Mouse (Mus musculus) MEL (cell line): ENCODE results near the gene Rin2. TPM values are rescaled to one million over a fixed set of nuclear protein-coding genes. Genes with fewer than 3 reads are reported as not detected.

Source experiments
- DNase-seq: peaks from one replicate; pipeline ENCODE4 v3.0.0; 2011; ENCODE audit warnings: low read depth, low spot score
- H3K27ac ChIP-seq: 2 replicates; pipeline ENCODE4 v1.5.1; 2012; ENCODE audit warnings: low read depth, mild to moderate bottlenecking, control low read depth, low read length, moderate library complexity; ENCODE audit not compliant: control insufficient read depth
- H3K27me3 ChIP-seq, 2 experiments: fragments of 150-350 bp in 1 of 2; sonication (generic) in 1 of 2; 2 replicates each; pipeline ENCODE4 v1.6.1; 2012; ENCODE audit warnings: low read length in 2 of 2, mild to moderate bottlenecking in 2 of 2, improper control_type of control experiment in 1 of 2, moderate library complexity in 1 of 2; ENCODE audit not compliant: insufficient read depth in 2 of 2, control insufficient read depth in 1 of 2
- H3K36me3 ChIP-seq, 2 experiments: 2 replicates each; pipeline ENCODE4 v1.6.1; 2012 to 2014; ENCODE audit warnings: low read length in 2 of 2, improper control_type of control experiment in 1 of 2, inconsistent platforms in 1 of 2, mild to moderate bottlenecking in 1 of 2; ENCODE audit not compliant: insufficient read depth in 2 of 2, control insufficient read depth in 1 of 2
- H3K4me1 ChIP-seq, 2 experiments: fragments of 150-350 bp in 1 of 2; sonication (generic) in 1 of 2; 2 replicates each; pipeline ENCODE4 v1.6.1; 2012; ENCODE audit warnings: low read length in 2 of 2, improper control_type of control experiment in 1 of 2, mild to moderate bottlenecking in 1 of 2; ENCODE audit not compliant: insufficient read depth in 2 of 2, control insufficient read depth in 1 of 2
- H3K4me3 ChIP-seq, 2 experiments: fragments of 150-350 bp in 1 of 2; sonication (generic) in 1 of 2; 2 replicates each; pipeline ENCODE4 v1.5.1; 2012; ENCODE audit warnings: low read depth in 2 of 2, low read length in 2 of 2, mild to moderate bottlenecking in 2 of 2, moderate library complexity in 2 of 2, control low read depth in 1 of 2, improper control_type of control experiment in 1 of 2; ENCODE audit not compliant: control insufficient read depth in 1 of 2, insufficient read depth in 1 of 2
- H3K79me2 ChIP-seq: 2 replicates; pipeline ENCODE4 v1.6.1; 2012; ENCODE audit warnings: mild to moderate bottlenecking, low read length, moderate library complexity; ENCODE audit not compliant: control insufficient read depth, poor library complexity, insufficient read depth
- H3K9ac ChIP-seq: 2 replicates; pipeline ENCODE4 v1.6.1; 2012; ENCODE audit warnings: low read depth, mild to moderate bottlenecking, control low read depth, low read length, moderate library complexity; ENCODE audit not compliant: control insufficient read depth, poor library complexity, severe bottlenecking
- H3K9me3 ChIP-seq: fragments of 150-350 bp; sonication (generic); replicated peaks from 2 replicates; pipeline ENCODE4 v1.6.1; 2012; ENCODE audit warnings: mild to moderate bottlenecking, low read length, improper control_type of control experiment, moderate library complexity; ENCODE audit not compliant: insufficient read depth
- BHLHE40 ChIP-seq: IDR thresholded peaks from 2 replicates; pipeline ENCODE4 v1.6.1; 2012; ENCODE audit warnings: low read depth, mild to moderate bottlenecking, inconsistent platforms, low read length, improper control_type of control experiment, borderline replicate concordance
- CHD1 ChIP-seq: IDR thresholded peaks from 2 replicates; pipeline ENCODE4 v1.6.1; 2012; ENCODE audit warnings: low read depth, mild to moderate bottlenecking, inconsistent platforms, low read length, improper control_type of control experiment
- CHD2 ChIP-seq: IDR thresholded peaks from 2 replicates; pipeline ENCODE4 v1.6.1; 2011; ENCODE audit warnings: low read length, improper control_type of control experiment
- E2F4 ChIP-seq: IDR thresholded peaks from 2 replicates; pipeline ENCODE4 v1.6.1; 2011; ENCODE audit warnings: low read depth, low read length, improper control_type of control experiment, borderline replicate concordance
- HCFC1 ChIP-seq: IDR thresholded peaks from 2 replicates; pipeline ENCODE4 v1.6.1; 2012; ENCODE audit warnings: low read depth, mild to moderate bottlenecking, inconsistent platforms, low read length, improper control_type of control experiment, moderate library complexity
- JUND ChIP-seq: IDR thresholded peaks from 2 replicates; pipeline ENCODE4 v1.6.1; 2011; ENCODE audit warnings: low read depth, mild to moderate bottlenecking, improper control_type of control experiment, low read length
- KAT2A ChIP-seq: conservative IDR thresholded peaks from 2 replicates; pipeline ENCODE4 v1.6.1; 2012; ENCODE audit warnings: low read depth, low read length, improper control_type of control experiment, inconsistent platforms
- MEF2A ChIP-seq: IDR thresholded peaks from 2 replicates; pipeline ENCODE4 v1.6.1; 2014; ENCODE audit warnings: low read depth, mild to moderate bottlenecking, inconsistent platforms, low read length, improper control_type of control experiment; ENCODE audit not compliant: poor library complexity, insufficient replicate concordance, severe bottlenecking; ENCODE audit errors: extremely low read depth
- MYC ChIP-seq: IDR thresholded peaks from 2 replicates; pipeline ENCODE4 v1.6.1; 2011; ENCODE audit warnings: low read depth, mild to moderate bottlenecking, low read length, improper control_type of control experiment, moderate library complexity
- NELFE ChIP-seq: IDR thresholded peaks from 2 replicates; pipeline ENCODE4 v1.6.1; 2011; ENCODE audit warnings: low read depth, low read length, improper control_type of control experiment
- POLR2AphosphoS2 ChIP-seq: IDR thresholded peaks from 2 replicates; pipeline ENCODE4 v1.6.1; 2011; ENCODE audit warnings: low read length, improper control_type of control experiment
- RAD21 ChIP-seq: IDR thresholded peaks from 2 replicates; pipeline ENCODE4 v1.6.1; 2011; ENCODE audit warnings: mild to moderate bottlenecking, low read depth, low read length, improper control_type of control experiment
- SIN3A ChIP-seq: IDR thresholded peaks from 2 replicates; pipeline ENCODE4 v1.6.1; 2012; ENCODE audit warnings: low read length, improper control_type of control experiment, inconsistent platforms
- SMC3 ChIP-seq: IDR thresholded peaks from 2 replicates; pipeline ENCODE4 v1.6.1; 2011; ENCODE audit warnings: low read depth, low read length, improper control_type of control experiment
- TAL1 ChIP-seq: IDR thresholded peaks from 2 replicates; pipeline ENCODE4 v1.6.1; 2012; ENCODE audit warnings: mild to moderate bottlenecking, inconsistent platforms, low read length, moderate library complexity, mixed read lengths
- TBP ChIP-seq: IDR thresholded peaks from 2 replicates; pipeline ENCODE4 v1.8.0; 2011; ENCODE audit warnings: low read depth, low read length, improper control_type of control experiment
- TCF12 ChIP-seq: IDR thresholded peaks from 2 replicates; pipeline ENCODE4 v1.6.1; 2014; ENCODE audit warnings: low read depth, mild to moderate bottlenecking, inconsistent platforms, low read length, improper control_type of control experiment, moderate library complexity
- UBTF ChIP-seq: IDR thresholded peaks from 2 replicates; pipeline ENCODE4 v1.6.1; 2012; ENCODE audit warnings: low read depth, mild to moderate bottlenecking, inconsistent platforms, low read length, improper control_type of control experiment, moderate library complexity, borderline replicate concordance; ENCODE audit not compliant: insufficient read depth
- USF2 ChIP-seq, 2 experiments: IDR thresholded peaks; 2 replicates each; pipeline ENCODE4 v1.6.1; 2011 to 2012; ENCODE audit warnings: improper control_type of control experiment in 2 of 2, low read length in 2 of 2, borderline replicate concordance in 1 of 2, inconsistent platforms in 1 of 2, low read depth in 1 of 2, mild to moderate bottlenecking in 1 of 2; ENCODE audit not compliant: insufficient read depth in 1 of 2
- ZC3H11A ChIP-seq: IDR thresholded peaks from 2 replicates; pipeline ENCODE4 v1.6.1; 2012; ENCODE audit warnings: low read depth, mild to moderate bottlenecking, inconsistent platforms, low read length, improper control_type of control experiment
- ZKSCAN1 ChIP-seq: IDR thresholded peaks from 2 replicates; pipeline ENCODE4 v1.6.1; 2012; ENCODE audit warnings: low read depth, mild to moderate bottlenecking, inconsistent platforms, low read length, improper control_type of control experiment, moderate library complexity
- ZNF384 ChIP-seq: IDR thresholded peaks from 2 replicates; pipeline ENCODE4 v1.6.1; 2012; ENCODE audit warnings: low read depth, mild to moderate bottlenecking, inconsistent platforms, low read length, improper control_type of control experiment
- polyA plus RNA-seq, 2 experiments: library from polyadenylated mRNA; stranded (reverse) in 1 of 2; unstranded in 1 of 2; fragments of >175 nt in 1 of 2; fragments of >200 nt in 1 of 2; gene quantifications; 2 replicates each; pipeline versions ENCODE4 v1.2.1 to v1.2.4; 2012; ENCODE audit warnings: low replicate concordance in 2 of 2, low read depth in 1 of 2; ENCODE audit not compliant: insufficient read length in 2 of 2, insufficient read depth in 1 of 2, missing spikeins in 1 of 2
- total RNA-seq: library from RNA; depleted of rRNA; stranded (reverse); fragments of 300-350 nt; gene quantifications from 2 replicates; pipeline ENCODE4 v1.2.3, GENCODE M21; 2012

Gene Rin2
- total and polyA plus RNA-seq, 3 experiments = 0.01 TPM; not detected in 2

- TF ChIP-seq TAL1 (no peak), KAT2A (no peak), CHD1 (no peak), CHD2 (no peak), USF2 (IDR thresholded peaks at IDR 0.05; ENCODE audit: borderline replicate concordance in 1 of 2, insufficient read depth in 1 of 2, low read depth in 1 of 2, low read length in 2 of 2) (no peak), HCFC1 (no peak), JUND (no peak)
- H3K79me2 ChIP-seq = no peaks in the 10 kb centered on the region
- no peaks in the 10 kb centered on the region for H3K36me3 ChIP-seq
- H3K4me3 ChIP-seq = no peak overlapping the region
- H3K4me1 ChIP-seq = no peaks in the 10 kb centered on the region
- no peak for DNase-seq
- H3K9ac ChIP-seq = no peak overlapping the region
- no peak overlapping the region for H3K27ac ChIP-seq
- no peaks in the 10 kb centered on the region for H3K27me3 ChIP-seq
- H3K9me3 ChIP-seq = no peaks in the 10 kb centered on the region
Observed at GRCm38 (mm10) chr2:145663899-145664298, 11.1 kb upstream of the Rin2 start.

- no peaks in the 10 kb centered on the region for H3K4me1 ChIP-seq
- H3K4me3 ChIP-seq = no peak overlapping the region
- no peak overlapping the region for H3K9ac ChIP-seq
- no peaks in the 10 kb centered on the region for H3K79me2 ChIP-seq
- DNase-seq = no peak
- TF ChIP-seq ZC3H11A (no peak), RAD21 (no peak), SMC3 (no peak), MYC (no peak), BHLHE40 (no peak), KAT2A (no peak), NELFE (no peak), MEF2A (no peak), POLR2AphosphoS2 (no peak), TCF12 (no peak), UBTF (no peak), ZKSCAN1 (no peak), ZNF384 (no peak), JUND (no peak), TBP (no peak), SIN3A (no peak), E2F4 (no peak)
- no peak overlapping the region for H3K27ac ChIP-seq
- H3K27me3 ChIP-seq = no peaks in the 10 kb centered on the region
- no peaks in the 10 kb centered on the region for H3K9me3 ChIP-seq
- no peaks in the 10 kb centered on the region for H3K36me3 ChIP-seq
Observed at GRCm38 (mm10) chr2:145664311-145664710, 10.7 kb upstream of the Rin2 start.
